14 mouse cellular contexts compared by ENCODE assay signal in the genomic region with DNA sequence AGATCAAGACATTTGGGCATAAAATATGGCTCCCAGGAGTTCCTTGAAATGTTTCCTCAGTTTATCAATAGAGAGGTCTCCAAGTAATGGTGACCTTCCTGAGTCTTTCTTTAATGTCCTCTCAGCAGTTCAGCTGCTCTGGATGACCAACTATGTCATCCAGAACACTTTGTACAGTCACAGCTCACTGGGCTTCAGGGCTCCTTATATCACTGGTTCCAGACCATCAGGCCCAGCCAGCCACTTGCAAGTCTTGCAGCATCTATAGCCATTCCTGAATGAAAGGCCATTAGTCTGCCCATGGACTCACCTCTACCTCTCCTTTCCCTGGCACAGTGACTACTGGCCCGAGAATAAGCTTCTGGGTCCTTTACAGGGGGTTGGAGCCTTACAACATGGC.
"Had no signal": no experiment of that assay in that cellular context is flagged by ENCODE, and none has a peak within 500 bp of the region (broad histone marks: within the 10 kb centered on the region; RNA-seq: fewer than 3 reads in every experiment).

No protein-coding gene starts in this region.

- H3K4me1 ChIP-seq: lung, embryonic 15.5 days; megakaryocyte, embryonic 14.5 days; midbrain, embryonic 13.5 days; midbrain, embryonic 15.5 days; neural tube, embryonic 12.5 days; stomach, embryonic 15.5 days had no signal

- H3K4me2 ChIP-seq: lung, embryonic 15.5 days; midbrain, embryonic 11.5 days; midbrain, embryonic 13.5 days; midbrain, embryonic 15.5 days; neural tube, embryonic 12.5 days; stomach, embryonic 15.5 days had no signal

- H3K9me3 ChIP-seq: lung, embryonic 15.5 days; megakaryocyte, embryonic 14.5 days; midbrain, embryonic 13.5 days; midbrain, embryonic 15.5 days; neural tube, embryonic 12.5 days; stomach, embryonic 15.5 days had no signal

- H3K27me3 ChIP-seq: lung, embryonic 15.5 days; megakaryocyte, embryonic 14.5 days; midbrain, embryonic 13.5 days; midbrain, embryonic 15.5 days; neural tube, embryonic 12.5 days; stomach, embryonic 15.5 days had no signal

- DNase-seq: lung, adult 2 months; right cerebral cortex, postnatal 14 days; thymus, adult 2 months; thymus, postnatal 25 days; thymus, postnatal 4 days had no signal

- H3K27ac ChIP-seq: lung, embryonic 15.5 days; macrophage; midbrain, embryonic 13.5 days; midbrain, embryonic 15.5 days; neural tube, embryonic 12.5 days; stomach, embryonic 15.5 days; stomach, postnatal 0 days had no signal

- H3K4me3 ChIP-seq: lung, embryonic 15.5 days; megakaryocyte, embryonic 14.5 days; midbrain, embryonic 13.5 days; midbrain, embryonic 15.5 days; neural tube, embryonic 12.5 days; stomach, embryonic 15.5 days had no signal

- ATAC-seq: midbrain, embryonic 13.5 days; midbrain, embryonic 15.5 days had no signal

- H3K36me3 ChIP-seq: lung, embryonic 15.5 days; midbrain, embryonic 13.5 days; midbrain, embryonic 15.5 days; neural tube, embryonic 12.5 days; stomach, embryonic 15.5 days had no signal

- H3K9ac ChIP-seq: lung, embryonic 15.5 days; midbrain, embryonic 13.5 days; midbrain, embryonic 15.5 days; neural tube, embryonic 12.5 days; stomach, embryonic 15.5 days had no signal
